Mouse (Mus musculus) midbrain, postnatal 0 days (tissue): Measurements from ENCODE around the gene Slc22a27. TPM values are rescaled to one million over a fixed set of nuclear protein-coding genes. Genes with fewer than 3 reads are reported as not detected.

Experiments
- ATAC-seq: fragments of 200-750 bp; cut with Nextera tagmentation; 2 replicates; pipeline ENCODE4 v1.8.0; 2017; ENCODE audit warnings: moderate number of reproducible peaks, mild to moderate bottlenecking, moderate TSS enrichment, moderate library complexity; ENCODE audit not compliant: low FRiP score
- DNase-seq: peaks from one replicate; pipeline ENCODE4 v3.0.0-alpha.2; 2015; ENCODE audit warnings: low spot score
- H3K27ac ChIP-seq: fragments of 300-500 bp; sonication (generic); 2 replicates; pipeline ENCODE4 v1.5.1; 2014; ENCODE audit warnings: low read depth, mild to moderate bottlenecking, low read length, mixed read lengths
- H3K27me3 ChIP-seq: fragments of 300-500 bp; sonication (generic); 2 replicates; pipeline ENCODE4 v1.6.1; 2014; ENCODE audit warnings: low read length, control low read depth, mixed read lengths; ENCODE audit not compliant: insufficient read depth
- H3K36me3 ChIP-seq: fragments of 300-500 bp; sonication (generic); 2 replicates; pipeline ENCODE4 v1.6.1; 2014; ENCODE audit warnings: low read length, control low read depth, mixed read lengths; ENCODE audit not compliant: insufficient read depth
- H3K4me1 ChIP-seq: fragments of 300-500 bp; sonication (generic); 2 replicates; pipeline ENCODE4 v1.6.1; 2014; ENCODE audit warnings: mild to moderate bottlenecking, control low read depth, antibody characterized with exemption, low read length, mixed read lengths; ENCODE audit not compliant: insufficient read depth
- H3K4me2 ChIP-seq: fragments of 300-500 bp; sonication (generic); 2 replicates; pipeline ENCODE4 v1.6.1; 2014; ENCODE audit warnings: low read depth, mild to moderate bottlenecking, low read length, mixed read lengths; ENCODE audit not compliant: poor library complexity, severe bottlenecking
- H3K4me3 ChIP-seq: fragments of 300-500 bp; sonication (generic); 2 replicates; pipeline ENCODE4 v1.5.1; 2014; ENCODE audit warnings: low read depth, mild to moderate bottlenecking, low read length, moderate library complexity
- H3K9ac ChIP-seq: fragments of 300-500 bp; sonication (generic); replicated peaks from 2 replicates; pipeline ENCODE4 v1.6.1; 2014; ENCODE audit warnings: mild to moderate bottlenecking, low read length, moderate library complexity, mixed read lengths; ENCODE audit not compliant: poor library complexity, severe bottlenecking
- H3K9me3 ChIP-seq: fragments of 300-500 bp; sonication (generic); 2 replicates; pipeline ENCODE4 v1.6.1; 2016; ENCODE audit warnings: low read length, control low read depth
- CTCF ChIP-seq: IDR thresholded peaks from 2 replicates; pipeline ENCODE4 v1.5.1; 2016; ENCODE audit warnings: antibody characterized with exemption, mild to moderate bottlenecking
- WGBS: fragments of 180-500 bp; shearing (Covaris S2); extraction: QIAGEN DNeasy Blood & Tissue Kit; methylation state at CpG from one replicate; pipeline ENCODE4 v1.1.7; 2014; 5-methylcytosine and 5-hydroxymethylcytosine counted together
- microRNA-seq: library from miRNA; unstranded; fragments of <30 nt; microRNA quantifications from one replicate; pipeline ENCODE4, GENCODE M21; 2016; ENCODE audit warnings: borderline number of aligned reads
- polyA plus RNA-seq: library from polyadenylated mRNA; unstranded; fragments of >200 nt; fragmentation: Nextera tagmentation; extraction: Ambion mirVana; gene quantifications from 2 replicates; pipeline ENCODE4 v1.2.1, GENCODE M21; 2015
- total RNA-seq: library from RNA; depleted of rRNA; stranded (reverse); fragments of >200 nt; gene quantifications from 2 replicates; pipeline ENCODE4 v1.2.3, GENCODE M21; 2014; rRNA removed

Gene Slc22a27
- total and polyA plus RNA-seq, 2 experiments from 2014 or later: not detected

DNA sequence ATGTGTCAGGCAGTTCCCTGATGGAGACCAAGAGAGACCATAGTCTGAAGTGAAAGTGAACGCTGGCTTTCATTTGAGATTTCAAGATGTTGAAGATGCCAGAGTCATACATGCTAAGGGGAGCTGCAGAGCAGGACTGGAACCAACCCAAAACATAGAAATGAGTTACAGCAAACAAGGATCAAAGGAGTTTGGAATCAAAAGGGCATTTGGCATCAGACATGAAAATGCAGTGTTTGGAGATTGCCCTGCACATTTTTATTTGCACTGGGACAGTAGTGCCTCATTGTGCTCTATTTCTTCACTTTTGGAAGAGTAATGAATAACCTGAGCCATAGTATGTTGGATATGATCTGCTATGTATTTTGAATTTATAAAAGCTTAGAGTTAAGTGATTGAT lies 89.2 kb downstream of the Slc22a27 start:
- H3K27ac ChIP-seq: no peak overlapping the region
- DNase-seq: no peak
- H3K36me3 ChIP-seq: no peaks in the 10 kb centered on the region
- H3K4me3 ChIP-seq: no peak overlapping the region
- H3K4me2 ChIP-seq: no peak overlapping the region
- 85% methylated on average over 1 of the region's 1 CpGs for WGBS
- no peak for ATAC-seq
- no peak overlapping the region for H3K9ac ChIP-seq
- no peaks in the 10 kb centered on the region for H3K27me3 ChIP-seq
- no peaks in the 10 kb centered on the region for H3K4me1 ChIP-seq
- H3K9me3 ChIP-seq: peaks cover 11% of the 10 kb centered on the region; the same call in 1 of the 2 replicates
- no peak for TF ChIP-seq CTCF

DNA sequence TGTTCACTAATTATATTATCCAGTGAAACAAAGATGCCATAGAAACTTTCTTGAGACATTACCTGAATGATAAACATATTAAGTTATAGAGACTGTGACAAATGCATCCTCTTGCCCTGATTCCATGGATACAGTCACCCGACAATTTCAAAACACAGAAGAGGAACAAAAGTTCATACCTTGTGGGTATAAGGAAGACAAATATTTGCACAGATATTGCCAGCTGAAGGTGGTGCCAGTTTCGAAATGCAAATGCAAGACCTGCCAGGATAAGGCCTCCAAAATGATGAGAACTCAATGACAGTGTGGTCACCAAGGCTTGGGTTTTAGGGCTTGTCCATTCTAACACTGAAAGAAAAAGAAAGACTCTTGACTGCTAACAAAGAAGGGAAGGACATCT lies 136.0 kb downstream of the Slc22a27 start:
- H3K4me3 ChIP-seq: no peak overlapping the region
- no peak overlapping the region for H3K4me2 ChIP-seq
- no peaks in the 10 kb centered on the region for H3K4me1 ChIP-seq
- no peak overlapping the region for H3K9ac ChIP-seq
- ATAC-seq: no peak
- H3K27ac ChIP-seq: no peak overlapping the region
- H3K9me3 ChIP-seq: peaks cover 7% of the 10 kb centered on the region; the same call in 1 of the 2 replicates
- no peak for DNase-seq
- 74% methylated on average over 2 of the region's 2 CpGs for WGBS
- no peak for TF ChIP-seq CTCF
- no peaks in the 10 kb centered on the region for H3K27me3 ChIP-seq
- no peaks in the 10 kb centered on the region for H3K36me3 ChIP-seq

Small RNAs within 50 kb of the gene (microRNA-seq; reads per million reads assigned to microRNA genes)
- gene Gm24951: not detected

Other genes with a start within 250 kb of the Slc22a27 start
- not detected in 2 replicates for gene Slc22a26, start 163.4 kb downstream of the Slc22a27 start, total RNA-seq
- gene Slc22a26, start 163.4 kb downstream of the Slc22a27 start, polyA plus RNA-seq: not detected in 2 replicates
- not detected in 2 replicates for gene Slc22a28, start 166.0 kb upstream of the Slc22a27 start, total RNA-seq
- not detected in 2 replicates for gene Slc22a28, start 166.0 kb upstream of the Slc22a27 start, polyA plus RNA-seq